Mouse (Mus musculus): ENCODE measurements around the gene Spaca4. TPM values are rescaled to one million over a fixed set of nuclear protein-coding genes. Genes with fewer than 3 reads are reported as not detected.

Spaca4 gene
- total RNA-seq, 1 experiment from 2014 or later = not detected

- no peak for ATAC-seq (replicated peaks; ENCODE audit: low read depth, poor library complexity, severe bottlenecking)
Measured at GRCm38 (mm10) chr7:45702316-45702715, 23.3 kb downstream of the Spaca4 start.

GRCm38 (mm10) chr7:45701607-45702006 lies 24.0 kb downstream of the Spaca4 start:
- no peak for ATAC-seq (replicated peaks; ENCODE audit: low read depth, poor library complexity, severe bottlenecking)

- ATAC-seq (replicated peaks; ENCODE audit: low read depth, poor library complexity, severe bottlenecking) = no peak
Measured at GRCm38 (mm10) chr7:45701072-45701471, 24.5 kb downstream of the Spaca4 start.

- ATAC-seq (replicated peaks; ENCODE audit: low read depth, poor library complexity, severe bottlenecking) = 0 out of 2 replicates have a peak, but pooled peaks have one; percentile 19
Measured at GRCm38 (mm10) chr7:45700301-45701015, 25.2 kb downstream of the Spaca4 start.

GRCm38 (mm10) chr7:45699523-45700141 lies 26.0 kb downstream of the Spaca4 start, which contains the start of gene Car11:
Gene Car11 (plus strand): TSS chr7:45699843.
- ATAC-seq (replicated peaks; ENCODE audit: low read depth, poor library complexity, severe bottlenecking) = no peak

GRCm38 (mm10) chr7:45697894-45698293 lies 27.7 kb downstream of the Spaca4 start:
- no peak for ATAC-seq (replicated peaks; ENCODE audit: low read depth, poor library complexity, severe bottlenecking)

- ATAC-seq (replicated peaks; ENCODE audit: low read depth, poor library complexity, severe bottlenecking) = no peak
Measured at GRCm38 (mm10) chr7:45695098-45695497, 30.5 kb downstream of the Spaca4 start.

DNA sequence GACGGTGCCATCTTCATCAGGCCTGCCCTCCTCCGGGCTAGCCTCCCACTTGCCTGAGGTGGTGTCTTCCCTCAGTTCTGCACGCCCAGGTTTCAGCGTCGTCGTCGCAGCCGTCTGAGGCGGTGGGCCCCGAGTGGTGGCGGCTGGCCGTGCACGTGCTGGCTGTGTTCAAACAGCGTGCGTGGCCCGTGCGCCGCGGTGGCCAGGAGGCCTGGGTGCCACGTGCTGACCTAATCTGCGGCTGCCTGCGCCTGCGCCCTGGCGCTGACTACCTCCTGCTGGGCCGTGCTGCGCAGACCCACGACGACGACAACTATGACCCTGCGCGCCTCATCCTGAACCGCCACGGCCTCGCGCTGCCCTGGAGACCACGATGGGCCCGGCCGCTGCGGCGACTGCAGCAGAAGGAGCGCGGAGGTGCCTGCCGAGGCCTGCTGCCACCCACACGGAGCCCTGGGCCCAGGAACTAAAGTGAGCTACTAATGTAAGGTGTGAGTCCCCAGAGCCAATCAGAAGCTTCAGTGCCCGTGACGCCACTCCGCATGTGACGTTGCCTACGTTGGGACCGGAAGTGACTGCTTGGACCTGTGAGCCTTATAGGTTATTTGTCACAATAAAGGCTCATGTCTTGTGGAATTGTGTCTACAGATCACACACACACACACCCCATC lies 31.6 kb downstream of the Spaca4 start, which contains the start of gene Sec1:
Sec1 (minus strand) TSS at position 482 of the 671 bp plus-strand sequence.
- no peak for ATAC-seq (replicated peaks; ENCODE audit: low read depth, poor library complexity, severe bottlenecking)

DNA sequence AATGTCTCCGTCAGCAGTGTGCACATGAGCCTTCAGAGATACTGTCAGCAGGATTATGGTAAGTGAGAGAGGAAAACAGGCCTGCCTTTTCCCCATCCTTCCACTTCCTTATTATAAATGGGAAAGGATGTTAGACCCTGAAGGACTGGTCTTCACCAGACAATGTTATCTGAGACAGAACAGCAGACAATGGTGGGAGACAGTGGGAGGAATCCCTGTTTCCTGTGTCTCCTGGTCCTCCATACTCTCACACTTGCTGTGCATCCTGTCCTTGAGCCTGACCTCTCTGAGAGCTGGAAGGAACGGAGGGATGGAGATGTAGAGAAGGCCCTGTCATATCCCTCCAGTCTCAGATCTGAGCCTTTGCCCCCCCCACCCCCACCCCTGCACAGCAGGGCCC lies 33.2 kb downstream of the Spaca4 start:
- no peak for ATAC-seq (replicated peaks; ENCODE audit: low read depth, poor library complexity, severe bottlenecking)

DNA sequence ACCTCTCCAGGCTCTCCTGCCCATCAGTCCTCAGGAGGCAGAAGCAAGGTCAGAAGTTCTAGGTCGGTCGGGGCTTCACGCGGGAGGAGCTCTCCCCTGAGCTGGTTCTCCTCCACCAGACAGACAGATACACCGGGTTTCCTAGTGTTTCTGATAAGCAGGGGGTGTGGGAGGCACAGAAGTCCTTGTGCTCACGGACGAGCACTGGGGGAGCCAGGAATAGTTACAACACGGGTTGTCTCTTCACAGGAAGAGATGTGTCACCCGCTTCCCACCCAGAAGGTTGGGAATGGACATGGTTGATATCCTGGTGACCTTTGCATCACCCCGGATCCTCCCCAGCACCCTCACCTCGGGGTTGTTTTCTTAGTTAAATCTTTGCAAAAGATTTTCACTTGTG lies 35.8 kb downstream of the Spaca4 start:
- no peak for ATAC-seq (replicated peaks; ENCODE audit: low read depth, poor library complexity, severe bottlenecking)

- 0 out of 2 replicates have a peak, but pooled peaks have one; percentile 30 for ATAC-seq (replicated peaks; ENCODE audit: low read depth, poor library complexity, severe bottlenecking)
Measured at GRCm38 (mm10) chr7:45689099-45689498, 36.5 kb downstream of the Spaca4 start.

DNA sequence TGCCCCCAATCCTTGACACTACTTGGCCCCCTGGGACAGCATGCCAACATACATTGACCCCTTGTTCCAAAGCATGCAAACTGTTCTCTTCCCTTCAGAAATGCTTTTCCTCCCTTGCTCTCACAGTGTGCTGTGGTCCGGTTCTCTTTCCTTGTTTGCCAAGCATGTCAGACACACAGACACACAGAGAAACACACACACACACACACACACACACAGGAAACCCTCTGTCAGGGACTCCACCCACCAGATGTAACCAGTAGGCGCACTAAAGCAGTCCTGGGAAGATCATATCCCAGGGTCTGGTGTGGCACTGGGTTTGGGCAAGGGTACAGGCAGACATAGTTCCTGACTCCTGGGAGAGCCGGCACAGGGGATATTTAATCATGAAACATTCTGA lies 38.8 kb downstream of the Spaca4 start:
- no peak for ATAC-seq (replicated peaks; ENCODE audit: low read depth, poor library complexity, severe bottlenecking)

GRCm38 (mm10) chr7:45685811-45686210 lies 39.8 kb downstream of the Spaca4 start:
- ATAC-seq (replicated peaks; ENCODE audit: low read depth, poor library complexity, severe bottlenecking) = no peak

- ATAC-seq (replicated peaks; ENCODE audit: low read depth, poor library complexity, severe bottlenecking) = no peak
Measured at GRCm38 (mm10) chr7:45683396-45684050, 42.1 kb downstream of the Spaca4 start, which contains the start of gene Ntn5. Gene Ntn5 (plus strand): TSS chr7:45684022.

GRCm38 (mm10) chr7:45682144-45683126 lies 43.2 kb downstream of the Spaca4 start:
- peak; percentile 88 for ATAC-seq (replicated peaks; ENCODE audit: low read depth, poor library complexity, severe bottlenecking)

- peak; percentile 39 for ATAC-seq (replicated peaks; ENCODE audit: low read depth, poor library complexity, severe bottlenecking)
Measured at GRCm38 (mm10) chr7:45681046-45681736, 44.4 kb downstream of the Spaca4 start.

DNA sequence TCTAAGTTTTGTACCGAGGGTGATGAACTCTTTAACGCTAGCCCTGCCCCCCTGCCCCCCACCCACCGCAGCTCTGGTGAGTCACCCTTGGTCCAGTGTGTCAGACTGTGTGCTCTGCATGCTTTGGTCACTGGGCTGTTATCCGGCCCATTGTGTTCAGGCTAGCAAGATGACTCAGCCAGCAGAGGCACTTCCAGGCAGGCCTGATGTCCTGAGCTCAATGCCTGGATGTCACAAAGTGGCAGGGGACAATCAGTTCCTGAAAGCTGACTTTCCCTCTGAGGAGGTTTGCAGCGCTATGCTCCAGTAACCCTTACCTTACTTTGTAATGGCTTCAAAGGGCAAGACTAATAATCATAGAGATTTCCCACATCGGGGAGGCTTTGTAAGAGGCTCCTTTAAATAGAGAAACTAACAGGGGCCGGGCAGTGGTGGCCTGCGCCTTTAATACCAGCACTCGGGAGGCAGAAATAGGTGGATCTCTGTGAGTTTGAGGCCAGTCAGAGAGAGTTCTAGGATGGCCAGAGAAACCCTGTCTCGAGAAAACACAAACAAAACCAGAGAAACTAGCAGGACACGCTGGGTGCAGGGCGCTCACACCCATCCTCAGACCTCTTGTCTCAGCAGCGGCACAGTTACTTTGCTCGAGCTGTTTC lies 45.5 kb downstream of the Spaca4 start:
- ATAC-seq (replicated peaks; ENCODE audit: low read depth, poor library complexity, severe bottlenecking) = no peak

GRCm38 (mm10) chr7:45678513-45678912 lies 47.1 kb downstream of the Spaca4 start:
- no peak for ATAC-seq (replicated peaks; ENCODE audit: low read depth, poor library complexity, severe bottlenecking)

All from common myeloid progenitor, adult 5-6 weeks (primary cell).